In genomic region chr13:19590996-19591759, GRCm38 (mm10) we compare ENCODE assay signal across 17 mouse cellular contexts. TPM values are rescaled to one million over a fixed set of nuclear protein-coding genes. Genes with fewer than 3 reads are reported as not detected.
A peak's percentile ranks its signal among the peaks of the same experiment; 100 is the strongest.
DNase-seq lines count a peak whose midpoint lies in the region; ATAC-seq lines count a peak whose summit lies in the region.
"Had no signal": no experiment of that assay in that cellular context is flagged by ENCODE, and none has a peak within 500 bp of the region (broad histone marks: within the 10 kb centered on the region; RNA-seq: fewer than 3 reads in every experiment).

No protein-coding gene starts in this region.

- H3K27ac ChIP-seq in kidney, embryonic 15.5 days = no peak overlapping the region
- H3K27ac ChIP-seq: hindbrain, postnatal 0 days; limb, embryonic 15.5 days had no signal

- 88% methylated on average over 3 of the region's 3 CpGs for WGBS in kidney, embryonic 15.5 days

- H3K9me3 ChIP-seq in kidney, embryonic 15.5 days (replicated peaks) = no peaks in the 10 kb centered on the region
- H3K9me3 ChIP-seq: limb, embryonic 15.5 days; megakaryocyte, embryonic 14.5 days had no signal

- ATAC-seq in kidney, embryonic 15.5 days (replicated peaks; ENCODE audit: low FRiP score) = no peak
- ATAC-seq: forebrain, embryonic 16.5 days; hindbrain, postnatal 0 days had no signal

- H3K4me2 ChIP-seq in kidney, embryonic 15.5 days = no peak overlapping the region
- H3K4me2 ChIP-seq: limb, embryonic 15.5 days had no signal

- no peaks in the 10 kb centered on the region for H3K4me1 ChIP-seq in kidney, embryonic 15.5 days
- H3K4me1 ChIP-seq: limb, embryonic 15.5 days; megakaryocyte, embryonic 14.5 days had no signal

- H3K27me3 ChIP-seq in kidney, embryonic 15.5 days = no peaks in the 10 kb centered on the region
- H3K27me3 ChIP-seq: limb, embryonic 15.5 days; megakaryocyte, embryonic 14.5 days had no signal

- H3K4me3 ChIP-seq in kidney, embryonic 15.5 days (replicated peaks) = no peak overlapping the region
- H3K4me3 ChIP-seq: limb, embryonic 15.5 days; megakaryocyte, embryonic 14.5 days had no signal

- no peaks in the 10 kb centered on the region for H3K36me3 ChIP-seq in kidney, embryonic 15.5 days
- H3K36me3 ChIP-seq: limb, embryonic 15.5 days had no signal

- H3K9ac ChIP-seq in kidney, embryonic 15.5 days = no peak overlapping the region
- H3K9ac ChIP-seq: limb, embryonic 15.5 days had no signal

- DNase-seq in adrenal gland, adult 2 months = peak; percentile 50
- no peak for DNase-seq in adrenal gland, postnatal 4 days (ENCODE audit: low spot score in 2 of 2)
- DNase-seq in kidney, postnatal 14 days = peak; percentile 3
- no peak for DNase-seq in kidney, postnatal 4 days
- peak; percentile 10 for DNase-seq in adrenal gland, postnatal 10 days
- DNase-seq in testis, postnatal 10 days (ENCODE audit: low spot score) = peak; percentile 66
- no peak for DNase-seq in right cerebral cortex, adult 18-20 months
- DNase-seq: cerebellum, postnatal 14 days; heart, postnatal 36 days; kidney, adult 2 months; lung, postnatal 10 days; thymus, postnatal 36 days had no signal

RNA-seq across cellular contexts. Expression of gene Epdr1, which starts 28.5 kb away (rescaled TPM):
- total RNA-seq in adrenal gland, adult 2 months (2021) = 10 to 100 TPM; 21.5 to 30.5 TPM
- 48.3 and 51.6 TPM in 2 replicates for polyA plus RNA-seq in adrenal gland, adult 2 months (2012; rRNA removed)
- total RNA-seq in adrenal gland, postnatal 4 days (2021) = 10 to 100 TPM; 18.1 to 20.4 TPM
- total RNA-seq in adrenal gland, postnatal 10 days (2021) = 10 to 100 TPM; 12.5 to 18.4 TPM
- polyA plus RNA-seq in kidney, embryonic 15.5 days (2015; fragmentation: Nextera tagmentation; extraction: Ambion mirVana) = 24.7 and 25.3 TPM in 2 replicates

RNA-seq across cellular contexts. Expression of gene Sfrp4, which starts 31.7 kb away (rescaled TPM):
- 1 to 10 TPM; 4.5 to 5.0 TPM for total RNA-seq in adrenal gland, adult 2 months (2021)
- polyA plus RNA-seq in adrenal gland, adult 2 months (2012; rRNA removed) = 3.9 and 4.7 TPM in 2 replicates
- total RNA-seq in adrenal gland, postnatal 4 days (2021) = 1 to 10 TPM; 3.6 to 5.1 TPM
- total RNA-seq in adrenal gland, postnatal 10 days (2021) = 1 to 10 TPM; 6.6 to 7.2 TPM
- 4.1 and 6.4 TPM in 2 replicates for polyA plus RNA-seq in kidney, embryonic 15.5 days (2015; fragmentation: Nextera tagmentation; extraction: Ambion mirVana)

Comparison
In these comparisons a context has a peak if more than half of its experiments do, and no peak if none do; other contexts are left out.
1. DNase-seq: peak in adrenal gland, adult 2 months (single experiment), kidney, postnatal 14 days (single experiment), adrenal gland, postnatal 10 days (single experiment) and testis, postnatal 10 days (single experiment); none in adrenal gland, postnatal 4 days (0 of 2), kidney, postnatal 4 days (0 of 2) and right cerebral cortex, adult 18-20 months (single experiment).